Mouse (Mus musculus) cerebellum, postnatal 36 days (tissue): Measurements from ENCODE around the gene Chat.
"Not testable (repeated sequence)": the region's sequence is repeated elsewhere in the genome, so short reads cannot be mapped to it uniquely, and the experiment has no call there.

Experiments
- DNase-seq, 2 experiments: peaks; one replicate each; pipeline ENCODE4 v3.0.0; 2021 to 2022; ENCODE audit warnings: mixed read lengths in 2 of 2

Gene Chat

GRCm38 (mm10) chr14:32452552-32452951 is 13.2 kb downstream of the Chat start:
- no peak for DNase-seq

GRCm38 (mm10) chr14:32446989-32447388 is 18.8 kb downstream of the Chat start:
- DNase-seq: no peak

- no peak for DNase-seq
Observed at GRCm38 (mm10) chr14:32443446-32443845, 22.3 kb downstream of the Chat start.

GRCm38 (mm10) chr14:32439744-32440143 is 26.0 kb downstream of the Chat start:
- DNase-seq: no peak

GRCm38 (mm10) chr14:32439316-32439715 is 26.5 kb downstream of the Chat start:
- DNase-seq: no peak

GRCm38 (mm10) chr14:32437352-32437793 is 28.4 kb downstream of the Chat start:
- DNase-seq: no peak

GRCm38 (mm10) chr14:32429030-32429602 is 36.7 kb downstream of the Chat start:
- DNase-seq: no peak

- DNase-seq: peak; percentile 55 to 57
Observed at GRCm38 (mm10) chr14:32423946-32424345, 41.8 kb downstream of the Chat start.

GRCm38 (mm10) chr14:32418747-32419146 is 47.0 kb downstream of the Chat start:
- no peak for DNase-seq

- no peak for DNase-seq
Observed at GRCm38 (mm10) chr14:32412075-32412474, 53.7 kb downstream of the Chat start.

- no peak for DNase-seq
Observed at GRCm38 (mm10) chr14:32410084-32410483, 55.7 kb downstream of the Chat start.

- not testable (repeated sequence) for DNase-seq
Observed at GRCm38 (mm10) chr14:32405399-32405798, 60.4 kb downstream of the Chat start.

GRCm38 (mm10) chr14:32388196-32388595 is 77.6 kb downstream of the Chat start, which contains the start of gene 1700024G13Rik:
Gene 1700024G13Rik (minus strand): TSS chr14:32388391.
- DNase-seq: no peak

- peak; percentile 16 to 24 for DNase-seq
Observed at GRCm38 (mm10) chr14:32381619-32382018, 84.2 kb downstream of the Chat start.

- peak; percentile 23 to 44 for DNase-seq
Observed at GRCm38 (mm10) chr14:32381066-32381465, 84.7 kb downstream of the Chat start.

GRCm38 (mm10) chr14:32380099-32380480 is 85.7 kb downstream of the Chat start:
- DNase-seq: no peak

- DNase-seq: no peak
Observed at GRCm38 (mm10) chr14:32379395-32380098, 86.2 kb downstream of the Chat start.

- DNase-seq: no peak
Observed at GRCm38 (mm10) chr14:32372510-32372909, 93.3 kb downstream of the Chat start.

- no peak for DNase-seq
Observed at GRCm38 (mm10) chr14:32369756-32370155, 96.0 kb downstream of the Chat start.

GRCm38 (mm10) chr14:32364359-32364758 is 101.4 kb downstream of the Chat start:
- no peak for DNase-seq
